Mouse (Mus musculus): ENCODE data around the gene Itgb2.

The Itgb2 gene

GRCm38 (mm10) chr10:77550874-77551273 lies 20.8 kb downstream of the Itgb2 start:
- no peak for DNase-seq (ENCODE audit: low spot score)

GRCm38 (mm10) chr10:77552162-77552561 lies 22.1 kb downstream of the Itgb2 start:
- DNase-seq (ENCODE audit: low spot score): no peak

GRCm38 (mm10) chr10:77553285-77553684 lies 23.2 kb downstream of the Itgb2 start:
- DNase-seq (ENCODE audit: low spot score): no peak

GRCm38 (mm10) chr10:77554918-77555317 lies 24.9 kb downstream of the Itgb2 start:
- DNase-seq (ENCODE audit: low spot score): no peak

GRCm38 (mm10) chr10:77556631-77557030 lies 26.6 kb downstream of the Itgb2 start:
- DNase-seq (ENCODE audit: low spot score): no peak

GRCm38 (mm10) chr10:77557641-77558040 lies 27.6 kb downstream of the Itgb2 start:
- no peak for DNase-seq (ENCODE audit: low spot score)

GRCm38 (mm10) chr10:77560090-77560489 lies 30.0 kb downstream of the Itgb2 start:
- DNase-seq (ENCODE audit: low spot score): no peak

- no peak for DNase-seq (ENCODE audit: low spot score)
Measured at GRCm38 (mm10) chr10:77560830-77561229, 30.8 kb downstream of the Itgb2 start.

GRCm38 (mm10) chr10:77561508-77561907 lies 31.5 kb downstream of the Itgb2 start:
- DNase-seq (ENCODE audit: low spot score): no peak

- no peak for DNase-seq (ENCODE audit: low spot score)
Measured at GRCm38 (mm10) chr10:77565005-77565404, 35.0 kb downstream of the Itgb2 start.

- peak; percentile 95 for DNase-seq (ENCODE audit: low spot score)
Measured at GRCm38 (mm10) chr10:77566651-77567050, 36.6 kb downstream of the Itgb2 start.

- DNase-seq (ENCODE audit: low spot score): no peak
Measured at GRCm38 (mm10) chr10:77569481-77569880, 39.4 kb downstream of the Itgb2 start.

GRCm38 (mm10) chr10:77569973-77570658 lies 40.1 kb downstream of the Itgb2 start:
- DNase-seq (ENCODE audit: low spot score): no peak

- DNase-seq (ENCODE audit: low spot score): no peak
Measured at GRCm38 (mm10) chr10:77572225-77572624, 42.2 kb downstream of the Itgb2 start.

GRCm38 (mm10) chr10:77573162-77573561 lies 43.1 kb downstream of the Itgb2 start:
- no peak for DNase-seq (ENCODE audit: low spot score)

- DNase-seq (ENCODE audit: low spot score): no peak
Measured at GRCm38 (mm10) chr10:77580027-77580920, 50.2 kb downstream of the Itgb2 start.

GRCm38 (mm10) chr10:77581023-77581407 lies 51.0 kb downstream of the Itgb2 start:
- DNase-seq (ENCODE audit: low spot score): no peak

- DNase-seq (ENCODE audit: low spot score): peak; percentile 97
Measured at GRCm38 (mm10) chr10:77581408-77582284, 51.6 kb downstream of the Itgb2 start, which contains the start of gene Pttg1ip. Gene Pttg1ip (plus strand): TSS chr10:77581720.

GRCm38 (mm10) chr10:77582285-77582618 lies 52.2 kb downstream of the Itgb2 start:
- no peak for DNase-seq (ENCODE audit: low spot score)

GRCm38 (mm10) chr10:77583795-77584422 lies 53.9 kb downstream of the Itgb2 start:
- no peak for DNase-seq (ENCODE audit: low spot score)

- no peak for DNase-seq (ENCODE audit: low spot score)
Measured at GRCm38 (mm10) chr10:77586637-77587036, 56.6 kb downstream of the Itgb2 start.

Measured in testis, postnatal 10 days (tissue).